Mouse (Mus musculus) cerebellum, adult 11-12 months (tissue): ENCODE data around the gene Aplnr.

Experiments
- DNase-seq: peaks from one replicate; pipeline ENCODE4 v3.0.0; 2022

Aplnr gene

GRCm38 (mm10) chr2:85137601-85138140 lies 1.6 kb downstream of the Aplnr start:
- no peak for DNase-seq

- no peak for DNase-seq
These were observed 2.1 kb downstream of the Aplnr start for GRCm38 (mm10) chr2:85138143-85138542.

GRCm38 (mm10) chr2:85139393-85139792 lies 3.4 kb downstream of the Aplnr start:
- no peak for DNase-seq

GRCm38 (mm10) chr2:85139846-85140245 lies 3.8 kb downstream of the Aplnr start:
- DNase-seq, result no peak

- DNase-seq, result no peak
These were observed 4.8 kb downstream of the Aplnr start for GRCm38 (mm10) chr2:85140833-85141232.

GRCm38 (mm10) chr2:85144908-85145307 lies 8.9 kb downstream of the Aplnr start:
- DNase-seq, result no peak

GRCm38 (mm10) chr2:85145346-85145745 lies 9.3 kb downstream of the Aplnr start:
- DNase-seq, result no peak

GRCm38 (mm10) chr2:85147481-85147880 lies 11.5 kb downstream of the Aplnr start:
- DNase-seq, result no peak

- DNase-seq, result no peak
These were observed 14.3 kb downstream of the Aplnr start for GRCm38 (mm10) chr2:85150373-85150772.

- DNase-seq, result no peak
These were observed 15.2 kb downstream of the Aplnr start for GRCm38 (mm10) chr2:85151233-85151632.

GRCm38 (mm10) chr2:85155334-85155733 lies 19.3 kb downstream of the Aplnr start:
- DNase-seq, result no peak

GRCm38 (mm10) chr2:85156136-85156535 lies 20.1 kb downstream of the Aplnr start:
- no peak for DNase-seq

GRCm38 (mm10) chr2:85157382-85157781 lies 21.4 kb downstream of the Aplnr start:
- DNase-seq, result no peak

- no peak for DNase-seq
These were observed 25.0 kb downstream of the Aplnr start for GRCm38 (mm10) chr2:85160901-85161637.

- DNase-seq, result no peak
These were observed 25.6 kb downstream of the Aplnr start for GRCm38 (mm10) chr2:85161638-85162093.

GRCm38 (mm10) chr2:85163311-85164047 lies 27.5 kb downstream of the Aplnr start:
- no peak for DNase-seq

- DNase-seq, result no peak
These were observed 31.6 kb downstream of the Aplnr start for GRCm38 (mm10) chr2:85167624-85168023.

- no peak for DNase-seq
These were observed 32.3 kb downstream of the Aplnr start for GRCm38 (mm10) chr2:85168327-85168726.

GRCm38 (mm10) chr2:85172071-85172762 lies 36.2 kb downstream of the Aplnr start:
- DNase-seq, result no peak

GRCm38 (mm10) chr2:85172763-85173103 lies 36.7 kb downstream of the Aplnr start:
- DNase-seq, result no peak

- DNase-seq, result no peak
These were observed 37.5 kb downstream of the Aplnr start for GRCm38 (mm10) chr2:85173545-85173944.

GRCm38 (mm10) chr2:85178139-85178800 lies 42.2 kb downstream of the Aplnr start:
- no peak for DNase-seq

GRCm38 (mm10) chr2:85187582-85188151 lies 51.6 kb downstream of the Aplnr start:
- DNase-seq, result no peak
